Mouse (Mus musculus): Measurements from ENCODE around the gene Frrs1l. TPM values are rescaled to one million over a fixed set of nuclear protein-coding genes. Genes with fewer than 3 reads are reported as not detected.

Gene Frrs1l
- 9.0 and 9.2 TPM in 2 replicates for polyA plus RNA-seq (2016; fragmentation: Nextera tagmentation; extraction: Ambion mirVana)

DNA sequence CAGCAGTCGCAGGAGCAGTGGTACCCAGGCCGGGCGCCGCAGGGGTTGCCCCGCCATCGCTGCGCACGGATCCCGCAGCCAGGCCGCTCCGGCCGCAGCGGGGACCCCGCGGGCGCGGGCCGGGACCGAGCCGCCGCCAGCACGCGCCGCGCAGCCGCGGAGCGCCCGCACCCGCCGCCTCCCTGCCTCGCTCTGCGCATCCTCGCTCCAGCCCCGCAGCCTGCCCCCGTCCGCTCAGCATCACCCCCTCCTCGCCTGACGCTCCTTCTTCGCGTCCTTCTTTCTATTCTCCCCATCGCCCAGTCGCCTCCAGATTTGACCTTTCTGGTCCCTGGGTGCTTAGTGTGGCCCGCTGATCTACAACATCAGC is at the start of gene Frrs1l:
Gene Frrs1l, minus strand, starts transcription at position 177 of the 370 bp plus-strand sequence.
- H3K9me3 ChIP-seq (replicated peaks), result no peaks in the 10 kb centered on the region
- under 1% methylated on average over 23 of the region's 44 CpGs for WGBS

DNA sequence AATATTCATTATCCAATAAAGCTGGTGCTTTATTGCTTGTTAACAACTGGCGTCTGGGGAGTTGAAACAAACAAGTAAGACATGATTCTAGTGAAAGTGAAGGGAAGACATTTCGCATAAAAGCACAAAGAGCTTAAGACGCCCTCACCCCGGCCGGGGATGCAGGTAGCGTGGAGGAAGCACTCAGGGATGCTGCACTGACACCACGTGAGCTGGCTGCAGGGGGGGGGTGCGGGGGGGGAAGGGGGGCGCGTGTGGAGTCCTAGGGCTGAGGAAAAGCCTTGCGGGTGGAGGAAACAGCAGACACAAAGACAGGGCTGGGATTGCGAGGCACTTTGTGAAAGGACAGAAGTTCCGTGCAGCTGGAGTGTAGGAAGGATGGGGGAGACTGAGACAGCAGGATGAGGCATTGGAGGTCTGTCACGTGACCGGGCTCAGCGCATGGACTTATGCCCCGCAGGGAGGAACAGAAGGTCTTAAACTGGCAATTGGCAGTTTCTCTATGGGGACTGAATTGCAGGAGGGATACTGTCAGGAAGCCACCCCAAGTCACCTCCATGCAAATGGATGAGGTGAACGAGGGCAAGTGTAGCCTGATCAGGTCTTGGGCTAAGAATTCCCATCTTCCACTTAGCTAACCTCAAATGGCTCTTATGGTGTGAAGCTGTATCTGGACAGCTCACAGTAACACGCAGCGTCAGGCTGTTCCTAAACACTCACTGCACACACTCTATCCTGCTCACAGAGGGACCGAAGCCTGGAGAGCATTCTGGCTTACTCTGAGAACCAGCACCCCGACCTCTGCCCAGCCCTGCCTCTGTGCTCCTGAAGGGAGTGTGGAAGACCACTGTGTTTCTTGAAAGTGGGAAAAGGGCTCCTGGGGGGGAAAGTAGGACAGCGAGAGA is 49.2 kb upstream of the Frrs1l start:
- Histone ChIP-seq H3K9me3 (replicated peaks) (no peaks in the 10 kb centered on the region), H3K4me3 (peak overlapping the region; percentile 34), H3K4me1 (peaks cover 13% of the 10 kb centered on the region), H3K4me2 (replicated peaks) (peak overlapping the region; percentile 68), H3K27me3 (peaks cover 3% of the 10 kb centered on the region; the same call in 1 of the 2 replicates), H3K36me3 (no peaks in the 10 kb centered on the region), H3K27ac (peak overlapping the region; percentile 23; the same call in 1 of the 2 replicates), H3K9ac (peak overlapping the region; percentile 58; the same call in 1 of the 2 replicates)
- WGBS, result 10% methylated on average over 21 of the region's 23 CpGs
- ATAC-seq (ENCODE audit: low FRiP score), result peak; percentile 84

More for the DNA sequence above, at the start of gene Frrs1l:
- peak; percentile 91 for ATAC-seq (ENCODE audit: low FRiP score)
- Histone ChIP-seq H3K27ac (peak within 1 kb of the TSS; percentile 55), H3K4me3 (peak within 1 kb of the TSS; percentile 79), H3K4me2 (replicated peaks) (peak within 1 kb of the TSS; percentile 95), H3K9ac (peak within 1 kb of the TSS; percentile 83), H3K36me3 (no peaks in the 10 kb centered on the region), H3K27me3 (peaks cover 16% of the 10 kb centered on the region), H3K4me1 (no peaks in the 10 kb centered on the region; the same call in 1 of the 2 replicates)

GRCm38 (mm10) chr4:57037554-57037953 is 47.4 kb upstream of the Frrs1l start:
- Histone ChIP-seq H3K27ac (no peak overlapping the region), H3K27me3 (peaks cover 3% of the 10 kb centered on the region; the same call in 1 of the 2 replicates), H3K9ac (no peak overlapping the region), H3K4me2 (replicated peaks) (no peak overlapping the region), H3K4me1 (peaks cover 13% of the 10 kb centered on the region), H3K9me3 (replicated peaks) (no peaks in the 10 kb centered on the region), H3K36me3 (no peaks in the 10 kb centered on the region), H3K4me3 (no peak overlapping the region)
- no peak for ATAC-seq (ENCODE audit: low FRiP score)
- WGBS, result 79% methylated on average over 7 of the region's 7 CpGs

GRCm38 (mm10) chr4:57034169-57034568 is 44.0 kb upstream of the Frrs1l start:
- H3K9me3 ChIP-seq (replicated peaks), result no peaks in the 10 kb centered on the region
- no peak overlapping the region for H3K4me2 ChIP-seq (replicated peaks)
- no peak overlapping the region for H3K4me3 ChIP-seq
- no peak for ATAC-seq (ENCODE audit: low FRiP score)
- 83% methylated on average over 3 of the region's 5 CpGs for WGBS
- peaks cover 3% of the 10 kb centered on the region; the same call in 1 of the 2 replicates for H3K4me1 ChIP-seq
- peaks cover 3% of the 10 kb centered on the region; the same call in 1 of the 2 replicates for H3K27me3 ChIP-seq
- no peak overlapping the region for H3K27ac ChIP-seq
- no peak overlapping the region for H3K9ac ChIP-seq
- no peaks in the 10 kb centered on the region for H3K36me3 ChIP-seq

DNA sequence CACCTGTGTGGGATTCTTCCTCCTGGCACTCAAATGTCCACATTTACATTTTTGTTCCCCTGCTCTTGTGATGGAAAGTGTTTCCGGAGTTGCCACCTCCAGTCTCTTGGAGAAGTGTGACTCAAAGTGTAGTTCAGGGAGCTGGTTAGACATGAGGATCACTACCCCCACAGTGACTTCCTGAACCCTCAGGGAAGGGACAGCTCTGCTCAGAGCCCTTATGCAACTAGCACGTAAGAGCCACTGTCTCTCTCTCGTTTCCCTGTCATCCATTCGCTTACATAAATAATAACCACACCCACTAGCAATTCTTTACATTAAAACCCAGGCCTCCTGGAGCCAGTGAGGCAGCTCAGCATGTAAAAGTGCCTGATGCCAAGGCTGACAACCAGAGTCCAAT is 41.2 kb upstream of the Frrs1l start:
- H3K36me3 ChIP-seq, result no peaks in the 10 kb centered on the region
- H3K4me1 ChIP-seq, result no peaks in the 10 kb centered on the region
- no peaks in the 10 kb centered on the region for H3K27me3 ChIP-seq
- H3K4me2 ChIP-seq (replicated peaks), result no peak overlapping the region
- no peaks in the 10 kb centered on the region for H3K9me3 ChIP-seq (replicated peaks)
- no peak overlapping the region for H3K9ac ChIP-seq
- no peak overlapping the region for H3K4me3 ChIP-seq
- 77% methylated on average over 4 of the region's 4 CpGs for WGBS
- no peak overlapping the region for H3K27ac ChIP-seq
- ATAC-seq (ENCODE audit: low FRiP score), result no peak

DNA sequence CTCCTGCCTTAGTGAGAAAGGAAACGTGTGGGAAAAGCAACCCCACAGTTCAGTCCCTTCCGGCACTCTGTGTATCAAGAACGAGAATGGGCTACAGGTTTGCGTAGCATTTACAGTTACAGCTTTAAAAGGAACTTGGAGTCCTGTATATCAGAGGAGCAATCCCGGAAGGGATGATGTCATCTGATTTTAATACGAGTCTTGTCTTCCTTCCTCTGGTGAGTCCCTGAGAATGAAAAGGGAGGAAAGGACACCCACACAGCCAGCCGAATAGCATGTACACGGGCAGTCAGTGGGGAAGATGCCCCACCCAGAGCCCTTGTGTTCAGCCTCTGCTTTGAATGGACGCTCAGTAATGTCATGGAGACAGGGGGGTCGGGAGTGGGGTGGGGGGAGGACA is 37.8 kb upstream of the Frrs1l start:
- Histone ChIP-seq H3K4me2 (replicated peaks) (no peak overlapping the region), H3K9ac (no peak overlapping the region), H3K4me3 (no peak overlapping the region), H3K36me3 (no peaks in the 10 kb centered on the region), H3K9me3 (replicated peaks) (no peaks in the 10 kb centered on the region), H3K27ac (no peak overlapping the region), H3K27me3 (no peaks in the 10 kb centered on the region), H3K4me1 (no peaks in the 10 kb centered on the region)
- ATAC-seq (ENCODE audit: low FRiP score), result no peak
- 65% methylated on average over 10 of the region's 10 CpGs for WGBS

DNA sequence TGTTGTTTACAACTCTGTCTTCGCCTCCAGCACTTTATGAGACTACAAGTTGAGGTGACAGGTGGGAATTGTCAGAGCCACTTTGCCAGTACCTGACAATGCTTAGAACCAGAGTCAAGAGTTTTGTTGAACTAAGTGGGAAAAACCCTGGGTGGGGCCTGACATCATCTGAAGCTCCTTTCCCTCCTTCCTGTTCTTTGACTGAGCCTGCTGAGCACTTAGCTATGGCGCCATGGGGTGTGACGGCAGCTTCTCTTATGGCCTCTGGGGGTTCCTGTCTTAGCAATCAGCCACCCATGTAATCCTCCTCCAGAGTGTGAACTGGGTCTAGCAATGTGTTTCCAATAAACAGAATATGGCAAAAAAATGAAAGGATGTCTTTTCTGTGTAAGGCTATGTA is 33.3 kb upstream of the Frrs1l start:
- no peaks in the 10 kb centered on the region for H3K9me3 ChIP-seq (replicated peaks)
- H3K27ac ChIP-seq, result no peak overlapping the region
- ATAC-seq (ENCODE audit: low FRiP score), result no peak
- no peak overlapping the region for H3K4me3 ChIP-seq
- H3K27me3 ChIP-seq, result no peaks in the 10 kb centered on the region
- H3K36me3 ChIP-seq, result no peaks in the 10 kb centered on the region
- no peak overlapping the region for H3K9ac ChIP-seq
- H3K4me2 ChIP-seq (replicated peaks), result no peak overlapping the region
- 70% methylated on average over 3 of the region's 3 CpGs for WGBS
- no peaks in the 10 kb centered on the region for H3K4me1 ChIP-seq

- Histone ChIP-seq H3K9me3 (replicated peaks) (no peaks in the 10 kb centered on the region), H3K36me3 (no peaks in the 10 kb centered on the region), H3K9ac (no peak overlapping the region), H3K4me3 (no peak overlapping the region), H3K4me2 (replicated peaks) (no peak overlapping the region), H3K4me1 (no peaks in the 10 kb centered on the region), H3K27me3 (peaks cover 3% of the 10 kb centered on the region; the same call in 1 of the 2 replicates), H3K27ac (no peak overlapping the region)
- WGBS, result 93% methylated on average over 3 of the region's 3 CpGs
- ATAC-seq (ENCODE audit: low FRiP score), result no peak
These were observed 31.1 kb upstream of the Frrs1l start for GRCm38 (mm10) chr4:57021288-57021687.

DNA sequence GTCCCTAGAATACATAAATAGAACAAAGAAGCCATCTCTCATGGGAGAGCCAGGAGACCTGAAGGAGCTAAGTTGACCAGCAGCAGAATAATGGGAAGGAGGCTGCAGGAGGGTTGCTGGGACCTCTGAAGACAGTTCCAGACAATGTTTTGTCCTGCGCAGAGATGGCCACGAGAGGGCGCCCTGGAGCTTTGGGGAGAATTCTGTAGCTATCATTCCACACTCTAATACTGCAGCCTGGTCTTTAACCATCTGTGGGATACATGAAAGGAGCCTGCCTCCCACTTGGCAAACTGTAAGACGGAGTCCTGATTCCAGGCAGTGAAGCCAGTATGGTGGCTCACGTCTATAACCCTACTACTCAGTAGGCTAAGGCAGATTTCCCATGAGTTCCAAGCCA is 27.0 kb upstream of the Frrs1l start:
- 27% methylated on average over 5 of the region's 5 CpGs for WGBS
- Histone ChIP-seq H3K4me1 (no peaks in the 10 kb centered on the region), H3K9me3 (replicated peaks) (no peaks in the 10 kb centered on the region), H3K27me3 (peaks cover 3% of the 10 kb centered on the region; the same call in 1 of the 2 replicates), H3K4me2 (replicated peaks) (no peak overlapping the region), H3K9ac (no peak overlapping the region), H3K4me3 (no peak overlapping the region), H3K36me3 (no peaks in the 10 kb centered on the region), H3K27ac (no peak overlapping the region)
- ATAC-seq (ENCODE audit: low FRiP score), result no peak

- H3K4me3 ChIP-seq, result no peak overlapping the region
- H3K27me3 ChIP-seq, result peaks cover 3% of the 10 kb centered on the region; the same call in 1 of the 2 replicates
- no peak overlapping the region for H3K4me2 ChIP-seq (replicated peaks)
- H3K27ac ChIP-seq, result no peak overlapping the region
- H3K4me1 ChIP-seq, result no peaks in the 10 kb centered on the region
- H3K9ac ChIP-seq, result no peak overlapping the region
- ATAC-seq (ENCODE audit: low FRiP score), result peak; percentile 46; the same call in 1 of the 2 replicates
- no peaks in the 10 kb centered on the region for H3K36me3 ChIP-seq
- WGBS, result 51% methylated on average over 17 of the region's 18 CpGs
- H3K9me3 ChIP-seq (replicated peaks), result no peaks in the 10 kb centered on the region
These were observed 26.4 kb upstream of the Frrs1l start for GRCm38 (mm10) chr4:57016366-57017171.

- H3K4me1 ChIP-seq, result peaks cover 5% of the 10 kb centered on the region; the same call in 1 of the 2 replicates
- no peak overlapping the region for H3K9ac ChIP-seq
- H3K27me3 ChIP-seq, result peaks cover 8% of the 10 kb centered on the region; the same call in 1 of the 2 replicates
- H3K4me3 ChIP-seq, result no peak overlapping the region
- H3K27ac ChIP-seq, result no peak overlapping the region
- WGBS, result 91% methylated on average over 5 of the region's 5 CpGs
- no peaks in the 10 kb centered on the region for H3K36me3 ChIP-seq
- ATAC-seq (ENCODE audit: low FRiP score), result no peak
- no peaks in the 10 kb centered on the region for H3K9me3 ChIP-seq (replicated peaks)
- H3K4me2 ChIP-seq (replicated peaks), result no peak overlapping the region
These were observed 24.8 kb upstream of the Frrs1l start for GRCm38 (mm10) chr4:57015032-57015431.

- H3K4me1 ChIP-seq, result peaks cover 5% of the 10 kb centered on the region; the same call in 1 of the 2 replicates
- WGBS, result 67% methylated on average over 8 of the region's 8 CpGs
- H3K4me3 ChIP-seq, result no peak overlapping the region
- no peak for ATAC-seq (ENCODE audit: low FRiP score)
- no peaks in the 10 kb centered on the region for H3K9me3 ChIP-seq (replicated peaks)
- H3K36me3 ChIP-seq, result no peaks in the 10 kb centered on the region
- peaks cover 8% of the 10 kb centered on the region; the same call in 1 of the 2 replicates for H3K27me3 ChIP-seq
- H3K9ac ChIP-seq, result no peak overlapping the region
- no peak overlapping the region for H3K4me2 ChIP-seq (replicated peaks)
- no peak overlapping the region for H3K27ac ChIP-seq
These were observed 21.4 kb upstream of the Frrs1l start for GRCm38 (mm10) chr4:57011454-57012046.
